Mouse (Mus musculus): ENCODE results near the gene Jkamp.

Jkamp gene

GRCm38 (mm10) chr12:72086166-72086825 lies 907 bp downstream of the Jkamp start:
- DNase-seq (ENCODE audit: low spot score), result no peak

GRCm38 (mm10) chr12:72089802-72090201 lies 4.4 kb downstream of the Jkamp start:
- DNase-seq (ENCODE audit: low spot score), result no peak

- no peak for DNase-seq (ENCODE audit: low spot score)
Measured at GRCm38 (mm10) chr12:72096966-72097365, 11.6 kb downstream of the Jkamp start.

GRCm38 (mm10) chr12:72102776-72103175 lies 17.4 kb downstream of the Jkamp start:
- DNase-seq (ENCODE audit: low spot score), result no peak

GRCm38 (mm10) chr12:72104027-72104426 lies 18.6 kb downstream of the Jkamp start:
- no peak for DNase-seq (ENCODE audit: low spot score)

GRCm38 (mm10) chr12:72104525-72105281 lies 19.3 kb downstream of the Jkamp start:
- peak; percentile 54 for DNase-seq (ENCODE audit: low spot score)

- DNase-seq (ENCODE audit: low spot score), result peak; percentile 15
Measured at GRCm38 (mm10) chr12:72115126-72115525, 29.7 kb downstream of the Jkamp start.

- DNase-seq (ENCODE audit: low spot score), result no peak
Measured at GRCm38 (mm10) chr12:72115686-72116345, 30.4 kb downstream of the Jkamp start.

- no peak for DNase-seq (ENCODE audit: low spot score)
Measured at GRCm38 (mm10) chr12:72129203-72129602, 43.8 kb downstream of the Jkamp start.

- no peak for DNase-seq (ENCODE audit: low spot score)
Measured at GRCm38 (mm10) chr12:72150786-72151185, 65.4 kb downstream of the Jkamp start.

All from urinary bladder, postnatal 14 days (tissue).